Mouse (Mus musculus) stomach, postnatal 0 days (tissue): ENCODE results near the gene Fli1.

Source experiments
- CTCF ChIP-seq: IDR thresholded peaks from 2 replicates; pipeline ENCODE4 v1.5.1; 2016; ENCODE audit warnings: antibody characterized with exemption, low read depth, mild to moderate bottlenecking, moderate library complexity
- EP300 ChIP-seq: optimal IDR thresholded peaks from 2 replicates; pipeline ENCODE3; 2016; ENCODE audit warnings: antibody characterized with exemption

DNA sequence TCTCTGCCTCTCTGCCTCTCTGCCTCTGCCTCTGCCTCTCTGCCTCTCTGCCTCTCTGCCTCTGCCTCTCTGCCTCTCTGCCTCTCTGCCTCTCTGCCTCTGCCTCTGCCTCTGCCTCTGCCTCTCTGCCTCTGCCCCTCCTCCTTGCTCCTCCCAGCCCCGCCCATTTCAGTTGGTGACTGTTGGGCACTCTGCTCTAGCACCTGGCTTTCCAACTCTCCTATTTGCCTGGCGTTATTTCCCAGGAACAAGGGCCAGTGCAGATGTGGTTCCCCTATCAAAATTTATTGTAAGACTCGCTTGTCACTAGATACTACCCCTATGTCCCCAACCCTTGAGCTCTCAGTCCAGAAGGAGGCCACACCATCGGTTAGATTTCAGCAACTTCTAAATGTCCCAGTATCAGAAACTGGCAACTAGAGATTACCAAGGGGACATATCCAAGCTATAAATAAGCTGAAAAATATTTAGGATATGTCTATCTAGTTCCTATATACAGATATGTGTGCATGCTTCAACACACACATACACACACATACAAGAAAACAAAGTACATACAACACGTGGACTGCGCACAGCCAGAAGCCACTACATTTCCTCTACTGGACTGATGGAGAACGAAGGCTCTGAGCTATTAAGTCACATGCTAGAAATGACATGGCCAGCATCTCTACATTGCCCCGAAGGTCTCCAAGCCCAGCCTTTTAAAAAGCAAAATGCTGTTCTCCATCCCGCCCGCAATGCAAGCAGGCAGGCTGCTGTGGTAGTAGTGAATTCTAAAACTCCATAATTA lies 26.6 kb downstream of the Fli1 start:
- TF ChIP-seq CTCF: no peak
- TF ChIP-seq EP300: no peak
